8 mouse cellular contexts compared by ENCODE assay signal in genomic region chr4:66923616-66924276, GRCm38 (mm10).
DNase-seq lines count a peak whose midpoint lies in the region; ATAC-seq and TF ChIP-seq lines count a peak whose summit lies in the region.
"Had no signal": no experiment of that assay in that cellular context is flagged by ENCODE, and none has a peak within 500 bp of the region (broad histone marks: within the 10 kb centered on the region; RNA-seq: fewer than 3 reads in every experiment).

No protein-coding gene starts in this region.

- peak; percentile 94 for TF ChIP-seq CTCF in midbrain, postnatal 0 days (IDR thresholded peaks at IDR 0.05)

- peak; percentile 52 for DNase-seq in testis, postnatal 10 days (ENCODE audit: low spot score)
- no peak for DNase-seq in testis, postnatal 14 days (ENCODE audit: low spot score)
- DNase-seq in cerebellum, adult 9-11 months = peak; percentile 54
- peak; percentile 13 to 65 for DNase-seq in frontal cortex, postnatal 14 days (ENCODE audit: low spot score in 2 of 2)
- peak; percentile 35 to 78 for DNase-seq in layer of hippocampus, postnatal 25 days (ENCODE audit: extremely low spot score in 1 of 2, low spot score in 1 of 2)
- DNase-seq in midbrain, postnatal 0 days (ENCODE audit: low spot score) = peak; percentile 78
- DNase-seq in spleen, adult 12 weeks (ENCODE audit: low spot score) = no peak

- no peaks in the 10 kb centered on the region for H3K9me3 ChIP-seq in midbrain, postnatal 0 days (ENCODE audit: low read length)
- H3K9me3 ChIP-seq: limb, embryonic 12.5 days had no signal

- H3K4me3 ChIP-seq in midbrain, postnatal 0 days (ENCODE audit: low read depth, low read length) = no peak overlapping the region
- H3K4me3 ChIP-seq: limb, embryonic 12.5 days had no signal

- H3K27me3 ChIP-seq in midbrain, postnatal 0 days (ENCODE audit: insufficient read depth, low read length) = no peaks in the 10 kb centered on the region
- H3K27me3 ChIP-seq: limb, embryonic 12.5 days had no signal

- no peak overlapping the region for H3K27ac ChIP-seq in midbrain, postnatal 0 days (ENCODE audit: low read depth, low read length)
- H3K27ac ChIP-seq: limb, embryonic 12.5 days had no signal

- peaks cover 4% of the 10 kb centered on the region; the same call in 1 of the 2 replicates for H3K4me1 ChIP-seq in midbrain, postnatal 0 days (ENCODE audit: insufficient read depth, low read length)
- H3K4me1 ChIP-seq: limb, embryonic 12.5 days had no signal

- peak; percentile 60; the same call in 1 of the 2 replicates for ATAC-seq in midbrain, postnatal 0 days (ENCODE audit: low FRiP score)

- no peak overlapping the region for H3K4me2 ChIP-seq in midbrain, postnatal 0 days (ENCODE audit: low read depth, low read length, poor library complexity, severe bottlenecking)
- H3K4me2 ChIP-seq: limb, embryonic 12.5 days had no signal

- H3K9ac ChIP-seq in midbrain, postnatal 0 days (replicated peaks; ENCODE audit: low read length, poor library complexity, severe bottlenecking) = no peak overlapping the region
- H3K9ac ChIP-seq: limb, embryonic 12.5 days had no signal

- H3K36me3 ChIP-seq in midbrain, postnatal 0 days (ENCODE audit: insufficient read depth, low read length) = no peaks in the 10 kb centered on the region
- H3K36me3 ChIP-seq: limb, embryonic 12.5 days had no signal

- WGBS in midbrain, postnatal 0 days = 53% methylated on average over 3 of the region's 3 CpGs

Comparison
In these comparisons a context has a peak if more than half of its experiments do, and no peak if none do; other contexts are left out.
1. DNase-seq: peak in testis, postnatal 10 days (single experiment), cerebellum, adult 9-11 months (single experiment), frontal cortex, postnatal 14 days (2 of 2), layer of hippocampus, postnatal 25 days (2 of 2) and midbrain, postnatal 0 days (single experiment); none in testis, postnatal 14 days (single experiment) and spleen, adult 12 weeks (single experiment).